Mouse (Mus musculus) effector memory CD4-positive, alpha-beta T cell, adult 5 months (primary cell): Measurements from ENCODE around the gene Orc6. TPM values are rescaled to one million over a fixed set of nuclear protein-coding genes. Genes with fewer than 3 reads are reported as not detected.

Source experiments
- polyA plus RNA-seq: library from polyadenylated mRNA; unstranded; fragments of 100-300 nt; shearing (Covaris generic); gene quantifications from one replicate; pipeline ENCODE4 v1.2.1, GENCODE M21; 2017

The Orc6 gene
- polyA plus RNA-seq = 33.3 TPM

GRCm38 (mm10) chr8:85299434-85300077 is at the start of gene Orc6, which contains the start of gene Vps35:
Gene Orc6 (plus strand): TSS chr8:85299632.
Gene Vps35 (minus strand): TSS chr8:85299802.

Other genes starting within 250 kb of the Orc6 start
- gene Fbxw9, start 239.6 kb upstream of the Orc6 start, polyA plus RNA-seq = 6.5 TPM
- gene Gm5741, start 231.7 kb upstream of the Orc6 start, polyA plus RNA-seq = not detected
- 89.1 TPM for gene Dhps, start 227.9 kb upstream of the Orc6 start, polyA plus RNA-seq
- gene Wdr83os, start 218.9 kb upstream of the Orc6 start, polyA plus RNA-seq = 134 TPM
- gene Wdr83, start 218.3 kb upstream of the Orc6 start, polyA plus RNA-seq = 18.9 TPM
- gene Man2b1, start 216.4 kb upstream of the Orc6 start, polyA plus RNA-seq = 93.4 TPM
- not detected for gene Zfp791, start 176.5 kb upstream of the Orc6 start, polyA plus RNA-seq
- not detected for gene Cks1brt, start 147.7 kb upstream of the Orc6 start, polyA plus RNA-seq
- gene Olfr371, start 73.6 kb upstream of the Orc6 start, polyA plus RNA-seq = not detected
- 64.5 TPM for gene Vps35, start 170 bp downstream of the Orc6 start, polyA plus RNA-seq
- not detected for gene Mylk3, start 86.7 kb downstream of the Orc6 start, polyA plus RNA-seq
- 27.7 TPM for gene 4921524J17Rik, start 133.2 kb downstream of the Orc6 start, polyA plus RNA-seq
- 0.55 TPM for gene Gpt2, start 192.9 kb downstream of the Orc6 start, polyA plus RNA-seq